Mouse (Mus musculus): ENCODE results near the gene Ccne1.
"Not testable (repeated sequence)": the region's sequence is repeated elsewhere in the genome, so short reads cannot be mapped to it uniquely, and the experiment has no call there.

Gene Ccne1

DNA sequence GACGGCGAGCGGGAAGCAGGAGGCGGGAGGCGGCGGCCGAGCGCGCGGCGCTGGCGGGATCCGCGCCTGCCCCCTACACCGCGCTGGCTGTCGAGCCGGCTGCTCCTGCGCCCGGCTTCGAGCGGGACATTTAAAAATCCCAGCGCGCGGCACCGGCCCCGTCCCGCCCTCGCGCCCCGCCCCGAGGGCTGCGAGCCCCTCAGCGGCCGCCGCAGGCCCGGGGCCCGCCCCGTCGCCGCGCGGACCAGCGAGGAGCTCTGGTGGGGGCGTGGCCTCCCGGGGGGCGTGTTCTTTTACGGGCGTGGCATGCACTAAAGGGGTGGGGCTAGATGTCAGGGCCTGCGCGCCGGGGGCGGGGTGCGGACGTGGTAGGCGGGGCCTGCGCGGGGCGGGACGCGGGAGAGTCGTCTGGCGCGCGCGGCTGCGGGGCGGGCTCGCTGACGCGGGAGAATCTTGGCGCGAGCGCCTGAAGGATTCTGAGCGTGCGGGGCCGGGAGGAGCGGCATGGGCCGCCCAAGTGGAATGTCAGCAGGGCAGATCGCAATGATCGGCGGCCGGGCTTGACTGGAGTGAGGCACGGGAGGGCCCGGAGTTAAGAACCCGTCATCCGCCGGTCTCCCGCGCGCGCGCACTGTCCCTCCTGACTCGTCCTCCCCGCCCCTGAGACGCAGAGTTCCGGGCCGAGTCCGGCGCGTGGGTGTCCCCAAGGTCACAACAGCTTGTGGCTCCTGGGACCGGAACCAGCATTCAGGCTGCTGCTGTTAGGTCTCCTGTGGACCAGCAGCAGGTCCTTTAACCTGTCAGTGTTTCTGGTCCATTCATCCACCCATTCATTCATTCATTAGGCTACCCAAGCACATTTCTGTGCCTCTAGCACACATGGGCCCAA, at the start of gene Ccne1:
Gene Ccne1 (minus strand): TSS at position 164 of the 889 bp plus-strand sequence.
- peak; percentile 100 for DNase-seq

DNA sequence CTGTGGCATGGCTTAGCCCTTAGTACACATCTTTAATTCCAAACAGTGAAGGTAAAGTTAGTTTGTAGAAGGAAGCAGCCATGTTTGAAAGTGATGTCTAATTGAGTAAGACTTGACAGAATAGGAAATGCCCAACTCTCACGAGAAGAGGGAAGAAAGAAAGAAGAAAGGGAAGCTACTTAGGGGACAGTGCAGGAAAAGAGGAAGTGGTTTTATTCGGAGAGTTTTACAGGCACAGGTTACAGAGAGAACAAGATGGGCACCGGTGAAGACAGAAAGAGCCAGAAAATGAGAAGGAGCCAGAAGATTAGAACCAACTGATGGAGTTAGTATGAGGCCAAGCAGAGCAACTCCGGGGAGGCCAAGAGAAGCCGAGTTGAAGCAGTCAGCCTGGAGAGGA, 48.5 kb upstream of the Ccne1 start:
- DNase-seq = no peak

DNA sequence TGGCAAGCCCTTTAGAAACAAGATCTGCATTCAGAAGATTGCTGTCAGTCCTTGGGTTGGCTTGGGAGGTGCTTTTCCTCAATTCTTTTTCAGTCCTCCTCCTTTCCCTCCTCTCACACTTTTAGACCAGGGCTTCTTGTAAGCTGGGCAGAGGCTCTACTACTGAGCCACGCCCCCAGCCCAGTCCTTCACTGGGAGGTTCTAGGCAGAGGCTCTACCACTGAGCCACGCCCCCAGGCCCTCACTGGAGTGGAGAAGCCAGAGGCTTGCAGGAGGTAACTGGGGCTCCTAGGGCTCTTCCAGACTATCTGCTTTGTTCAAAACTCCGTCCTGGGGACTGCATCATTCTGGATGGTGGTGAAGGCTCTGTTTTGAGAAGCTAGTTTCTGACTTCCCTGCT, 45.2 kb upstream of the Ccne1 start:
- DNase-seq = no peak

DNA sequence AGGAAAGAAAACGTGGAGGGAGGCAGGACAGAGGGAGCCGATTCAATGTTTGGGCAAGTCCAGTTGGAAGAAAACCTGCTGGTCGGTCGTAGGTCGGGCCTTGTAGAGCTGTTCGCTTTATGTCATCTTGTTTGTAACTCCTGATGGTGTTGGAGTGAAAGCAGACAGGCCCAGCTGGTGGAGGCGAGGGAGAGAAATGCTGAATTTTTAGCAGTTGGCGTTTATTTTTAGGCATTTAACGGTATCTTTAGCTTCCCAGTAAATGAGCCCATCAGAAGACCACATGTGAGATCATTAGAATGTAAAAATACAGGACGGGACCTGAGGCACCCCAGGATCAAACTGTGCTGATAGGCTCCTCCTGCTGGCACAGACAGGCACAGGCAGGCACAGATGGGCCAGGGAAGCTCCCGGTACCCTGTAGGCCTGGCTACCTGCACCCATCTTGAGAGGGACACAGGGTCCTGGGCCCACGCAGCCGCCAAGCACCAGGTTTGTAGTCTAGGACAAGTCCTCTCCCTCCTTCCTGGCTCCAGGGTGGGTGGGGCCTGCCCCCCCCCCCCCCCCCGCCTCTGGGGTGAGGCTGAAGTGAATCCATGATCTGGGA, 44.5 kb upstream of the Ccne1 start:
- no peak for DNase-seq

DNA sequence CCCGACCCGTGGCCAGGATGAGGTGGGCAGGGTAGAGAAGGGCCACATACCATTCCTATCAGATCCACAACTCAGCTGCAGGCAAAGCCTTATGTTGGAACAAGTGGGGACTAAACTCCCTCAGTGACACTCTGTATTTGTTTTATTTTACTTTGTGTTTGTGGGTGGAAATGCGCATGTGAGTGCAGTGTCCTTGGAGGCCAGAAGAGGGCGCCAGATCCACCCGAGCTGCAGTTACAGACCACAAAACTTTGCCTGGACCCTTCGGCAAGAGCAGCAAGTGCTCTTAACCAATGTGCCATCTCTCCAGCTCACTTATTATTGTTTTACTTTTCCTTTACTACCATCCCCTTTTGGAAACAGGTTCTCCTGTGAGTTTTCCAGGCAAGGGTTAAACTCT, 40.1 kb upstream of the Ccne1 start:
- DNase-seq = no peak

DNA sequence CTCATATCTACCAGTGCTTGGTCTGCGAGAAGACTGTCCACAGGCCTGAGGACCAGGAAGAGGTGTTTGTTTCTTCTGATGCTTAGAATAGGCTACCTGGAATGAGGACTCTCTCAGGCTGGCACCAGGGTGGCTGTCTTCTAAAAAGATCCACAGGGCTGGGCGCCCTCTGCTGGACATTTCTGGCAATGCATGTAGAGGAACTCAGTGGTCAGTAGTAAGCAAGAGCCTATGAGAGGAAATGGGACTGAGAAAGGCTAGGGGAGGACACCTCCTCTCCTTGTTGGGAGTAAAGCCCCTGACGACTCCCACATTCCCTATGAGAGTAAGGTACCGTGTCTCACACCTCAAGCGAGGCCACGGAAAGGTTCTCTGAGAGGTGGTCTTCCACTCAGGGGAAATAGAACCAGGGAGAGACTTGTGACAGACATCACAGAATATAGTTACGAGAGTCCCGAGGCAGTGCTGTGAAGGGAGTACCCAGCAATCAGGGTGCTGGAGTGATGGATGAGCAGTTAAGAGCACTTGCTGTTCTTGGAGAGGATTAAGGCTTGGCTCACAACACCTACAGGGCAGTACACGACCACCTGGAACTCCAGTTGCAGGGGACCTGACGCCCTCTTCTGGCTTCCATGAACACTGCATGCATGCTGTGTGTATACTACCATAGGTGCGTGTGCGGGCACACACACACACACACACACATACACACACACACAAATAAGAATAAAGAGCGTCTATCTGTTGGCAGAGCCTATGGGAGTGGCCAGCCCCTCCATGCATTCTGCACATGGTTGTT, 34.6 kb upstream of the Ccne1 start:
- peak; percentile 92 for DNase-seq

DNA sequence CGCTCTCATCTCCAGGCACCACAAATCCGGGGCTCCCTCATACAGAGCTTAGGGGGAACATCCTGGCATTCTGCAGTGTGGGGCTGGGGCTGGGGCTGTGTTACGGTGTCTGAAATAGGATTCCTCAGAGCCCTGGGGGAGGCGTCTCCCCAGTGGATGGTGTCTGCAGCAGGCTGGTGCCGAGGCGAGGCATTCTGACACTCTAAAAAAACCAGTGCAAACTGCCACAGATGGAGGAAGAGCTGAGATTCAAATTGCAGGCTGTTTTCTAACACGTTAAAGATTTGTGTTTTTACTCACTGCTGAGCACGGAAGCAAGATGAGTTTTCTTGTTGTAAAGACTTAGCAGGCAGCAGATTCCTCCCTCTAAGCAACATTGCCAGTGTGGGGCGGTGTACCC, 33.0 kb upstream of the Ccne1 start:
- no peak for DNase-seq

DNA sequence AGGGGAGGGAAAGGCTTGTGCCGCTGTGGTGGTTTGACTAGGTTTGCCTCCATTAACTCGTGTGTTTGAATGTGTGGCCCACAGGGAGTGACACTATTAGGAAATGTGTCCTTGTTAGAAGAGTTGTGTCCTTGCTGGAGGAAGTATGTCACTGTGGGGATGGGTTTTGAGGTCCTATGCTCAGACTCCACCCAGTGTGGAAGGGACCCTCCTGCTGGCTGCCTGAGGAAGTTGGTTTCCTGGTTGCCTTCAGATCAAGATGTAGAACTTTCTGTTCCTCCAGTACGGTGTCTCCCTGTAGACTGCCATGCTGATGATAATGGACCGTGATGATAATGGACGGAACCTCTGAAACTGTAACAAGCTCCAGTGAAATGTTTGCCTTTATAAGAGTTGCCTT, 27.1 kb upstream of the Ccne1 start:
- DNase-seq = no peak

DNA sequence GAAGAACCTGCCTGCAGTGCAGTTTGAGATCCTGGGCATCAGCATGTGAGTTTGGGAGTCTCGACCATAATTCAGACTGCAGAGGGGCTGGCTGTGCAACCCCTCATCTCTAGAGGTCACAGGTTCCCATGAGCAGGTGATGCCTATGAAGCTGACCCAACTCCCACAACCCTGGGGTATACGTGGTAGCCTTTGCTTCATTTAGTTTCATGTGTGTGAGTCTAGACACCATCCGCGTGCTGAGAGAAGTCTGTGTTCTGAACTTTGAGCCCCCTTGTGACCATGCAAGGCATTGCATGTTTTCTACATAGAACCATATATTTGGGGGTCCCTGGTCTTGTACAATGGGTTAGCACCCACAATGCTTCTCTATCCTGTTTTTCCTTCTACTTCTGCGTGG, 23.9 kb upstream of the Ccne1 start:
- peak; percentile 72 for DNase-seq

DNA sequence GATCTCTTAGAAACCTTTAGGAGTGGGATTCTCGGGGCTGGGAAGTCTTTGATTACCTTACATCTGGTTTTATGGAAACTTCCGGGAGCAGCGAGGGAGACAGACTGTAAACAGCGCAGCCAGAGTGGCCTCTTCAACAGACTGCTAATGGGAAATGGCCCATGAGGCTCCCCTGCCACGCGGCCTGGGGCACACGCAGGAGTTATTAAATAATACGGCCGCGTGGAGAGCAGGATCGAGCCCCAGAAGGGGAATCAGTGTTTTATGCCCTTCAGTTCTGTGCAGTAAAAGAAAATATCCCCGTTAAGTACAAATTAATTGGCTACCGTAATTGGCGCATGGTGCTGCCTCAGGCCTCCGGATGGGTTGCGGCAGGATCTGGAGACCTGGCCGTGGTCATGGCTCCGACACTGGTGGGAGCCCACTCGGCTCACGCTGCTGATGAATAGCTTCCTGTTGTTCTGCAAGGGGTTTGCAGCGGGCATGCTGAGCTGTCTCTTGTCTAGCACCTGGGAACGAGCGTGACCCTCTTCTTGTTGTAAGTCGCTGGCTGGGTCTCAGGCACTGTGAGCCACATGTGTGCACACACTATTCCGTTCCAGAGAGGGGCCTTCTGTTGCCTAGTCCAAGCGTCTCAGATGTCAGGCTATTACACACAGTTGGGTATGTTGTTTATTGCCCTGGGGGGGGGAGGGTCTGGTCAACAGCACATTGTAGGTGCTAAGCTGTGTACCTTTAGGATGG, 22.8 kb upstream of the Ccne1 start:
- no peak for DNase-seq

DNA sequence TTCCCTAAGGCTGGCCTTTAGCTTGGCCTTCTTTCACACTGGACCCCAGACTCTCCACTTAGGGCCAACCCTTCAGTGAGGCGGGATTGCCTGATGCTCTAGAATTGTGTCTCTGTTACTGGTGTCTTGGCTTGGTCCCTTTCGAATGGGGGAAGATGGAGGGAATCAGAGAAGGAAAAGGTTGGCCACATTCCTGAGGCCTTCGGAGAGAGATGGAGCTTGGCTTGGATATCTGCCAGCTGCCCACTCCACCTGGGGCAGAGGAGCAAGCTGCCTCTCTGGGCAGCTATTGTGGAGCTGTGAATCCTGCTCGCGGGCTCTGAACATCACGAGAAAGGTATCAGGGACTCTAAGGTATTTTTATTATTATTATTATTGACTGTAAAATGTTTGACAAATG, 22.2 kb upstream of the Ccne1 start:
- no peak for DNase-seq

DNA sequence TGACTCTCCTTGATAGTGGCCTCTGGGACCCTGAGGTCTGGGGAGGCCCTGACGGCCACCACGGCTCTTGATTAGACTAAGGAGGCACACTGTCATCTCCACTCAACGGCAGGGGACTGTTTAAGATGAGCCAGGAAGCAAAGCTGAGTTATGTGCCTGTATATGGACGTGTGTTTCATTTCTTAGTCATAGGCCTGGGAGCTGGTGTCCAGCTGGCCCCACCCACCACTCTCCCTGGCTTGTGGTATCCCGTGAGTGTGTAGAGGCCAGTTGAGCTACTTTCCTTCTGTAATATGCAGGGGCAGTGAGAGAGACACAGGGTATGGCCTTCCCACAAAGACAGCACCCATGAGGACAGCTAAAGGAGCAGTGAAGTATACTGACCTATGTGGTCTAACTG, 20.9 kb upstream of the Ccne1 start:
- not testable (repeated sequence) for DNase-seq

DNA sequence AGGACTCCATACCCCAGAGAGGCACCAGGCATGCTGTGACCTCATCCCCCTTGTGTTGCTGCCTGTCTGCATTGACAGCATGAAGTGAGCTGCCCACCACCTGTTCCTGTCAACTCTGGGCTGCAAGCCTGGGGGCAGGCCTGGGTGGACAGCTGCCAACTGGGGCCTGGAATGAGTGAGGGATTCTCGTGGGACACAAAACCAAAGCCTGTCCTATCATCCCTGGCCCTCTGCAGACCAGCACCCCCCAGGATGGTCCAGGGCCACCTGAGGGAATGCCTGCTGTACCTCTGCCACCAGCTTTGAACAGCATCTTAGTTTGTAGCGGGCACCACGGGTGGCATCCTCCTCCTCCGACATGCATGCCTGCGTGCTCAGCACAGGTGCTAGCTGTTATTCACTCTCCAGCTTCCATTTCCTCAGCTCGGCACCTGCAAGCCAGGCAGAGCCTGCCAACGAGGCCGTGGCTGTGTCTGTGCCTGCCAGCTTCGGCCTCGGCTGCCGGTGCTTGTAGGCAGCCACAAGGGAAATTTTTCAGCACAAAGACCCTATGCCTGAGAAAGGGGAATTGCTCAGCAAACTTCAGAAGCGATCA, 18.3 kb upstream of the Ccne1 start:
- DNase-seq = no peak

DNA sequence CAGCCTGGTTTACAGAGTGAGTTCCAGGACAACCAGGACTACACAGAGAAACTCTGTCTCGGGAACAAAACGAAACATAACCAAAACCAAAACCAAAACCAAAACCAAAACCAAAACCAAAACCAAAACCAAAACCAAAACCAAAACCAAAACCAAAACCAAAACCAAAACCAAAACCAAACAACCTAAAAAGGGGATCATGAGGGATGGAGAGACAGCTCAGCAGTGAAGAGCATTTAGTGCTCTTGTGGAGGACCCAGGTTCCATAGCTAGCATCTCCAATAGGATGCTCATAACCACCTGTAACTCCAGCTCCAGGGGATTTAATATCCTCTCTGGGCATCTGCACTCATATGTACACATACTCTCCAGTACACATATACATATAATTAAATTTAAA, 16.8 kb upstream of the Ccne1 start:
- DNase-seq = not testable (repeated sequence)

DNA sequence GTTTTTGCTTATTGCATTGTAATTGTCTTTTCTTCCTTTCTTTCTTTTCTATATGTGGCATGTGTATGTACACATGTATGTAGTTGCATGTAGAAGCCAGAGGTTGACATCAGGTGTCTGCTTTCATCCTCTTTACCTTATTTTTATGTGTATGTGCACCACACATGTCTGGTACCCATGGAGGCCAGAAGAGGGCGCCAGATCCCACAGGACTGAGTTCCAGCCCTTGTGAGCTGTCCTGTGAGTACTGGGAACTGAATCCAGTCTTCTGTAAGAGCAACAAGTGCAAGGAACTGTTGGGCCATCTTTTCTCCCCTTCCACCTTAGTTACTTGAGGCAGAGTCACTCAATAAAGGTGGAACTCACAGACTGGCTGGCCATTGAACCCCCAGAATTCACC, 11.3 kb upstream of the Ccne1 start:
- no peak for DNase-seq

DNA sequence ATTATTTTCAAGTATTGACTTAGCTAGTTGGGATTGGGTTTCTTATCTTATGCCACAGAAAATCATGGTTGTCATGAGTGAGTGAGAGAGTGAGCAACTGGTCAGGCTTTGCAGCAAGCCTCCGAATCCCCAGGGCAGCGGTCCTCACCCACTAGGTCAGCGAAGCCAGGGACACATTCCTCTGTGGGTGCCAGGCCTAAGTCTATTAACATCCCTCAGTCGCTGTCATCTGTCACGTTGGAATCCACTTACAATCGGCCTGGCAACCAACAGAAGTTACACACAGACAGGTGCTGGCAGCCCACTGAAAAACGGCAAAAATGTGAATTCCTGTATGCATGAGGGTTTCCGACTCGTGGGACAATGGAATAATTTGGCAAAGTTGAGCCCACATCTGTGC, 5.1 kb upstream of the Ccne1 start:
- DNase-seq = no peak

DNA sequence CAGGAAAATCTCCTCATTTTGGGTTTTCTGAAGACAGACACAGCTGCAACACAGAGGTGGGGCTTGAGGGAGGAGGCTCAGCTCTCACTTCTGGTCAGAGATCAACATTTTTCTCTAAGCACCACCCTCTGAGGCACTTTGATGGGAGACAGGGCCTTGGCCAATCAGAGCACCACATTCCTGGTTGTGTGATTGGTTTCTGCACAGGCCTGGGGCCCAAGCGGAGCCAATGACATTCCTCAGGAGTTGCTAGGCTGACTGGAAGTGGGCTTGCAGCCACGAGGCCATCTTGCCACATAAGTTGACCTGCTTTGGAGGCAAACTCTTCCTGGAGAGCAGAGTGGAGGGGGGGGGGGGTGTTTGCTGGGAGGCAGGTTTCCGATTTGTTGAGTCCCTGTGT, 4.7 kb upstream of the Ccne1 start:
- peak; percentile 86 for DNase-seq

DNA sequence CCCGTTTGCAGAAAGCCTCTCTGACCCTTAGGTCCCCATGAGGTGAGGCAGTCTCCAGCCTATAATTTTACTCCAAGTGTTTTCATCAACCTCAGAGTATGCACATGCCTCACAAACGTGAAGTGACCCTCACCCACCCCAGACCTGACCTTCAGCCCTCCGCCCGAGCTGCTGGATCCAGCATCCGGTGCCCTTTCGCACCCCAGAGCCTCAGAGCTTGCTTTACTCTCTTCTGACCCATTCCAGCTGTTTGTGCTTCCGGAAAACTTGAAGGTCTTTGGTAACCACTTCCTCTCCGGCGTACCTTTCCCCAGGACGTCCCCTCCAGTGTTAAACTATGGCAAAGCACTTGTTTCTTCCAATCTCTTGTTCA, 912 bp upstream of the Ccne1 start:
- DNase-seq = peak; percentile 65

DNA sequence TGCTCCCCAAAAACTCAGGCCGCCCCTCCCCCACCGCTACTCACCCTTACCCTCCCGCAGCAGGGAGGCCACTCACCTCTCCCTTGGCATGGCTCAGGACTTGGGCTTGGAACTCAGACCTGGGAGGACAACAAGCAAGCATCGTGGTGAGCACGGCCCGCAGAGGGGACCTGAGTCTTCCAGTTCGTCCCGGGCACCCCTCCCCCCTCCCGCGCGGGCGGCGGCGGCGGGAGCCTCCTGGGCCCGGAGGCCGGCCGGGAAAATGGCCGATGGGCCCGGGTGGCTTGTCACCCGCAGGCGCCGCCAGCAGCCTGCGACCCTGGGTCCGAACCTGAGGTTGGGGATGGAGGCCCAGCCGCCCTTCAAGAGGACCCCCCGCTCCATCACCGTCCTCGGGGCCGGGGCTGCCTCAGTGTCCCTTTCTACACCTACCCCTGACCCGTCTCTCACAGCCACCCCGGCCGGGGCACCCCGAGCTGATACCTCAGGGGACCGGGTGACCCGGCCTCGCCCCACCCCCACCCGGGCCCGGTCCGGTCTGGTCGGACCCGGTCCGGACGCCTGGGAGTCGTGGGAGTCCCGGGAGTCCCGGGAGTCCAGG, 523 bp downstream of the Ccne1 start:
- peak; percentile 64 for DNase-seq

DNA sequence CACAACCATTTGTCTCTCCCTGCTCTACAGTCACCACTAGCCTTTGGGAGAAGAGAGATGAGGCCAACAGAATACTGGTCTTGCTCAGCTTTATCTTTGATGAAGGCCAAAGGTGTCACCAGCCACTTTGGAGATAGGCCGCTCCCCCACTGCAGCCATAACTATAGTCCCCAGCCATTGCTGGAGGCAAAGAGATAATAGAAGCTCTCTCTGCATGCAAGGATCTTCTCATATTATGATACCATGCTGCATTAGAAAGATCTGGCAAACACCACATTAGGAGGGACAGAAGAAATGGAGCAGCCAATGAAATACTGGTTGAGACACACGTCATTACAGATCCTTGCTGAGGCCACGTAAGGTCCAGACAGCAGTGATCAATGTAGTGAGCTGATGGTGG, 2.0 kb downstream of the Ccne1 start:
- DNase-seq = no peak

DNA sequence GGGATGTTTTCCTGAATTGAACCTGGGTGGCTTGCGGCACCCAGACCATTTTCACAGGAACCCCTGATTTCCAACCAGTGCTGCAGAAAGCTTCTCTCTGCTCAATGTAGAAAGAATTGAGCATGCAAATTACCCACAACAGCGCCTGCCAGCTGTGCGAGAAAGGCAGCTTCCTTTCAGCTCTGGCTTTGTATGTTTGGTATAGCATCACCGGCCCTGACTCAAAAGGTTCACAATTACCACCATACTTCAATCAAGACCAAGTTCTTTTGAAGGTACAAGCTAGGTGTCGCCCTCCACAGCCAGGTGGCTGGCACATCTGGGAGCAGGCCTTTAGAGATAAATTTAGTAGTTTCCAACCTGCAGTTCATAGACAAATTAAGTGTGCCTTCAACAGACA, 3.2 kb downstream of the Ccne1 start:
- no peak for DNase-seq

DNA sequence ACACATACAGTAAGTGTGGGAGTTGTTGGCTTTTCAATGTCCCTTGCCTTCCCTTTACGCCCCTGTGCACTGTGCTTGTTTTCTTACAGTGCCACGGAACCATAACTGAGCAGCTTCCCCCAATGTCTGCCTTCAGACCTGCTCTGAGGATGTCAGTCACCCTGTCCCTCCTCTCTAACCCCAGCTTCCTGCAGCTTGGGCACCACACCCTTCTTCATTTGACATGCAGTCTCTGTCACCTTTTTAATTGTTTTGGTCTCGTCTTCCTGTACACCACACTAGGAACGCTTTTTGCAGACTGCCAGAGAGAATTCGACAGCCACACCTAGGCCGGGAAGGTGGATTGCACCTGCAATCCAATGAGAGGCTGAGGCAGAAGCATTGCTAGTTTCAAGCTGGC, 13.0 kb downstream of the Ccne1 start:
- no peak for DNase-seq

Data from kidney, postnatal 10 days (tissue).